ENCODE assay signal across 13 mouse cellular contexts in genomic region chr11:62555896-62556412, GRCm38 (mm10). TPM values are rescaled to one million over a fixed set of nuclear protein-coding genes. Genes with fewer than 3 reads are reported as not detected.
DNase-seq lines count a peak whose midpoint lies in the region; ATAC-seq and TF ChIP-seq lines count a peak whose summit lies in the region.
"Had no signal": no experiment of that assay in that cellular context is flagged by ENCODE, and none has a peak within 500 bp of the region (broad histone marks: within the 10 kb centered on the region; RNA-seq: fewer than 3 reads in every experiment).

No protein-coding gene starts in this region.

- no peaks in the 10 kb centered on the region for H3K27me3 ChIP-seq in kidney, embryonic 14.5 days (ENCODE audit: control insufficient read depth, insufficient read depth, low read length)
- no peaks in the 10 kb centered on the region for H3K27me3 ChIP-seq in neural tube, embryonic 13.5 days
- H3K27me3 ChIP-seq in small intestine, adult 2 months (ENCODE audit: control insufficient read depth, insufficient read depth, low read length), result no peaks in the 10 kb centered on the region

- TF ChIP-seq POLR2A in small intestine, adult 2 months (IDR thresholded peaks at IDR 0.05; ENCODE audit: low read depth, low read length), result no peak

- TF ChIP-seq CTCF in gastrocnemius, adult 2 months (IDR thresholded peaks at IDR 0.05), result no peak
- no peak for TF ChIP-seq CTCF in small intestine, adult 2 months (IDR thresholded peaks at IDR 0.05; ENCODE audit: extremely low read depth, insufficient read length, insufficient replicate concordance, low read depth, low read length)

- intact Hi-C loops in gastrocnemius, adult 2 months (cut with DNase I), result no loop called here

- no peak for ATAC-seq in kidney, embryonic 14.5 days (ENCODE audit: low FRiP score, low TSS enrichment)
- no peak for ATAC-seq in neural tube, embryonic 13.5 days (ENCODE audit: low read depth)

- H3K9ac ChIP-seq in kidney, embryonic 14.5 days (ENCODE audit: low read depth, low read length), result no peak overlapping the region
- no peak overlapping the region for H3K9ac ChIP-seq in neural tube, embryonic 13.5 days
- H3K9ac ChIP-seq: lung, embryonic 14.5 days had no signal

- H3K4me2 ChIP-seq in kidney, embryonic 14.5 days (replicated peaks; ENCODE audit: low read depth, low read length), result no peak overlapping the region
- H3K4me2 ChIP-seq in neural tube, embryonic 13.5 days, result peak overlapping the region; percentile 99; the same call in 1 of the 2 replicates
- H3K4me2 ChIP-seq: lung, embryonic 14.5 days had no signal

- no peak for DNase-seq in gastrocnemius, adult 2 months
- no peak for DNase-seq in gastrocnemius, adult 18-20 months (ENCODE audit: low spot score)
- no peak for DNase-seq in kidney, adult 11 months
- DNase-seq in neural tube, embryonic 10.5 days (ENCODE audit: extremely low spot score, low spot score), result no peak
- DNase-seq in spleen, postnatal 4 days (ENCODE audit: low spot score in 2 of 2), result no peak
- DNase-seq: embryo, embryonic 11 days; gastrocnemius, postnatal 10 days; kidney, adult 8-10 months; layer of hippocampus, adult 9-11 months; lung, embryonic 14.5 days had no signal

- peaks cover 26% of the 10 kb centered on the region for H3K36me3 ChIP-seq in kidney, embryonic 14.5 days (ENCODE audit: control insufficient read depth, insufficient read depth, low read length)
- H3K36me3 ChIP-seq in neural tube, embryonic 13.5 days, result peaks cover 29% of the 10 kb centered on the region
- peaks cover 18% of the 10 kb centered on the region for H3K36me3 ChIP-seq in small intestine, adult 2 months (ENCODE audit: control insufficient read depth, insufficient read depth, low read length)

- peak overlapping the region; percentile 82 for H3K27ac ChIP-seq in gastrocnemius, adult 2 months
- 0 out of 2 replicates have a peak overlapping the region, but pooled peaks have one; percentile 13 for H3K27ac ChIP-seq in kidney, embryonic 14.5 days (ENCODE audit: low read depth, low read length)
- H3K27ac ChIP-seq in neural tube, embryonic 13.5 days (replicated peaks), result no peak overlapping the region; the same call in 1 of the 2 replicates
- 0 out of 2 replicates have a peak overlapping the region, but pooled peaks have one; percentile 1 for H3K27ac ChIP-seq in small intestine, adult 2 months (ENCODE audit: insufficient read depth, low read depth, low read length)

- H3K9me3 ChIP-seq in kidney, embryonic 14.5 days (ENCODE audit: control insufficient read depth, low read length), result no peaks in the 10 kb centered on the region
- no peaks in the 10 kb centered on the region for H3K9me3 ChIP-seq in neural tube, embryonic 13.5 days

- H3K4me3 ChIP-seq in gastrocnemius, adult 2 months, result no peak overlapping the region
- no peak overlapping the region for H3K4me3 ChIP-seq in kidney, embryonic 14.5 days (ENCODE audit: low read length)
- H3K4me3 ChIP-seq in neural tube, embryonic 13.5 days, result no peak overlapping the region
- H3K4me3 ChIP-seq in small intestine, adult 2 months (ENCODE audit: low read depth, low read length), result no peak overlapping the region

- H3K4me1 ChIP-seq in kidney, embryonic 14.5 days (ENCODE audit: control insufficient read depth, insufficient read depth, low read length), result peaks cover 20% of the 10 kb centered on the region
- peaks cover 38% of the 10 kb centered on the region for H3K4me1 ChIP-seq in neural tube, embryonic 13.5 days (replicated peaks)
- H3K4me1 ChIP-seq in small intestine, adult 2 months (ENCODE audit: control insufficient read depth, insufficient read depth, insufficient read length, low read length), result peaks cover 14% of the 10 kb centered on the region

RNA-seq across cellular contexts. Expression of gene Ubb, which starts 5.0 kb away (rescaled TPM):
- 100 to 1,000 TPM; 776 to 989 TPM for total RNA-seq in gastrocnemius, adult 2 months (2021)
- 100 to 1,000 TPM; 919 to 954 TPM for total RNA-seq in gastrocnemius, adult 18-20 months (2021)
- 3,178 and 3,504 TPM in 2 replicates for polyA plus RNA-seq in kidney, embryonic 14.5 days (2014; fragmentation: Nextera tagmentation; extraction: Ambion mirVana)
- 4,310 and 4,558 TPM in 2 replicates for polyA plus RNA-seq in neural tube, embryonic 13.5 days (2015; fragmentation: Nextera tagmentation; extraction: Ambion mirVana)
- polyA plus RNA-seq in small intestine, adult 2 months (2012; rRNA removed), result 827 and 2,308 TPM in 2 replicates

RNA-seq across cellular contexts. Expression of gene Cenpv, which starts 16.9 kb away (rescaled TPM):
- total RNA-seq in gastrocnemius, adult 2 months (2021), result 10 to 100 TPM; 19.2 to 24.3 TPM
- 10 to 100 TPM; 16.5 to 19.5 TPM for total RNA-seq in gastrocnemius, adult 18-20 months (2021)
- polyA plus RNA-seq in kidney, embryonic 14.5 days (2014; fragmentation: Nextera tagmentation; extraction: Ambion mirVana), result 29.8 and 33.1 TPM in 2 replicates
- 52.2 and 62.6 TPM in 2 replicates for polyA plus RNA-seq in neural tube, embryonic 13.5 days (2015; fragmentation: Nextera tagmentation; extraction: Ambion mirVana)
- polyA plus RNA-seq in small intestine, adult 2 months (2012; rRNA removed), result 77.4 and 175 TPM in 2 replicates

RNA-seq across cellular contexts. Expression of gene Trpv2, which starts 18.3 kb away (rescaled TPM):
- total RNA-seq in gastrocnemius, adult 2 months (2021), result 1 to 10 TPM in 1 of 2 experiments, under 1 TPM in 1; 0.89 to 1.1 TPM
- 1 to 10 TPM in 1 of 2 experiments, under 1 TPM in 1; 0.87 to 2.1 TPM for total RNA-seq in gastrocnemius, adult 18-20 months (2021)
- polyA plus RNA-seq in kidney, embryonic 14.5 days (2014; fragmentation: Nextera tagmentation; extraction: Ambion mirVana), result 1.2 and 1.4 TPM in 2 replicates
- 23.1 and 25.0 TPM in 2 replicates for polyA plus RNA-seq in neural tube, embryonic 13.5 days (2015; fragmentation: Nextera tagmentation; extraction: Ambion mirVana)
- polyA plus RNA-seq in small intestine, adult 2 months (2012; rRNA removed), result 4.0 and 4.7 TPM in 2 replicates
